Mouse (Mus musculus) layer of hippocampus, adult 9-10 months (tissue): Measurements from ENCODE around the gene Gnptg.

Experiments
- DNase-seq: peaks from one replicate; pipeline ENCODE4 v3.0.0; 2022; ENCODE audit warnings: low spot score

The Gnptg gene

DNA sequence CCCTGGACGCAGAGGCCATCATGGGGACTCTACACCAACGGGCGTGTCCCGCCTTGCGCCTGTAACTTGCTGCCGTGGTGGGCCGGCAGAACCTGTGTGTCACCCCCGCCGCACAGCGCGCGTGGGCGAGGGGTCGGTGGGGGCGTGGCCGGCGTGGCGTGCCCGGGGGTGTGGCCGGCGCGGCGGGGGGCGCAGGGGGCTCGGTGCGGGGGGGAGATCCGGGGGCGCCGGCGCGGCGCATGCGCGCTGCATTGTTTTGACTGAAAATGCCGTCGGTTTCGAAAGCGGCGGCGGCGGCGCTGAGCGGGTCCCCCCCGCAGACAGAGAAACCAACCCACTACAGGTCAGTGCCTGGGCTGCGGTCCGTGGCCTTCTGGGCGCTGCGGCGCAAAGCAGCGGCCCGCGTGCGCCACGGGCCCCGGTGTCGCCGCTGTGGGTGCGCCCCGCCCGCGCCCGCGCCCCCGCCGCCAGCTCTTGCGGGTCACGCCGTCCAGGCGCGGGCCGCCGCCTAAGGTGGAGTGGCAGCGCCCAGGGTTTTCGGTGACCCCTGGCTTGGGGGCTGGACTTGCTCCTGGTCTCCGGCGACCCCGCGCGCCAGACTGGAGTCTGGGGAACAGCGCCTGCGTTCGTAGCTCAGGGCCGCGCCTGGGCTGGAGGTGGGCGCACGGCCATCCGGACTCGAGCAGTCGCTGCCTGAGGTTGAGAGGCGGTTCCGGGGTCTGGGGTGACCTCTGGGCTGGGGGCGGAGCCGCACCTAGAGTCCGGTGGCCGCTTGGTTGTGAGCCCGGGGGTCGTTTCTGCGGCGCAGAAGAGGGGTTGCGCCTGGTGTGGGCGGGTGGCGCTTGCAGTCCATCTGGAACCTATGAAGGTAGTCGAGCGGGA lies 51.5 kb downstream of the Gnptg start, which contains the start of gene Unkl:
TSS of gene Unkl (plus strand) at position 248 of the 882 bp plus-strand sequence.
- DNase-seq: no peak

DNA sequence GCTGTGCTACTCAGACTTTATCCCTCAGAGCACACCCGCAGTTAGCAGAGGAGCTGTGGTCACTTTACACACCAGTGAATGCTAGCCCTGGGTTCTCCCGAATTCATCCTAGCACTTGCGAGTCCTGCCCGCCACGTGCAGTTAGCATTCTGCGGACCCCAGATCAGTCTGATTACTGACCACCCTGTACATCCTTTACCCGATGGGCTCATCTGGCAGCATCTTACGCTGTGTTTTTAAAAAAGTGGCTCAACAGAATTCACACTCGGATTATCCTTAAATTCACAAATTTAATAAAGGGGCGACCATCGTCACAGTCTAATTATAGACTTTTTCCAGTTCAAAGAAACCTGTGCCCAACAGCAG lies 52.2 kb downstream of the Gnptg start:
- DNase-seq: no peak

- DNase-seq: no peak
Observed at GRCm38 (mm10) chr17:25184961-25185360, 55.0 kb downstream of the Gnptg start.

DNA sequence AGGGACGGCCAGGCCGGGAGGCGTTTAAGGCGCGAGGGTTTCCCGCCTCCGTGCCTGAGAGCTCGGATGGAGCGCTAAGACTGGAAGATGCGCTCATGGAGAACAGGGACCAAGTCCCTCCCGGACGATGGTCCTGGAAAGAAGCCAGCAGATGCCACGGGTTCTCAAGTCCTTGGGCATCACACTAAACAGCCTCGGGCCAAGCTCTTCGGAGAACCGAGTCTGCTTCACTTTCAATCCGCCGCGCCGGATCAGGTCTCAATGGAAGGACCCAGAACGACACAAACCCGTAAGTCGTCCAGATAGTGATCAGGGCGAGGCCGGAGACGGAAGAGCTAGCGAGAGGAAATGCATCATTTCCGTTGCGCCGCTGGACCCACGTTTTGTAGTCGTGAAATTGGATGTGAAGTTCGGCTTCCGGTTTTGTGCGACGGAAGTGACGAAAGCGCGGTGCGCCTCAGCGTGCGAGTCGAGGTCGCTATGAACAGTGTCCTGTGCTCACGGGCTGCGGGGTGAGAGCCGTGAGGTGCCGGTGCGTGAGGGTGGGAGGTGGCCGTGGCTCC lies 55.7 kb downstream of the Gnptg start, which contains the start of gene BC003965:
TSS of gene BC003965 (plus strand) at position 426 of the 563 bp plus-strand sequence.
- peak; percentile 97 for DNase-seq
